Mouse (Mus musculus) heart, postnatal 0 days (tissue): ENCODE data around the gene Col9a3. TPM values are rescaled to one million over a fixed set of nuclear protein-coding genes. Genes with fewer than 3 reads are reported as not detected.
A peak's percentile ranks its signal among the peaks of the same experiment; 100 is the strongest.

Experiments used
- ATAC-seq: fragments of 200-750 bp; cut with Nextera tagmentation; 2 replicates; pipeline ENCODE4 v1.8.0; 2017; ENCODE audit warnings: low read depth, moderate number of reproducible peaks, moderate library complexity; ENCODE audit not compliant: insufficient read depth
- DNase-seq: peaks from one replicate; pipeline ENCODE4 v3.0.0-alpha.2; 2016; ENCODE audit warnings: low spot score
- H3K27ac ChIP-seq: fragments of 300-500 bp; sonication (generic); 2 replicates; pipeline ENCODE4 v1.5.1; 2014; ENCODE audit warnings: low read depth, mild to moderate bottlenecking
- H3K27me3 ChIP-seq: fragments of 300-500 bp; sonication (generic); 2 replicates; pipeline ENCODE4 v1.6.1; 2014; ENCODE audit warnings: low read length, mixed read lengths; ENCODE audit not compliant: control insufficient read depth, insufficient read depth
- H3K36me3 ChIP-seq: fragments of 300-500 bp; sonication (generic); replicated peaks from 2 replicates; pipeline ENCODE4 v1.6.1; 2014; ENCODE audit warnings: low read length, mixed read lengths; ENCODE audit not compliant: control insufficient read depth, insufficient read depth
- H3K4me1 ChIP-seq: fragments of 300-500 bp; sonication (generic); 2 replicates; pipeline ENCODE4 v1.6.1; 2014; ENCODE audit warnings: antibody characterized with exemption; ENCODE audit not compliant: control insufficient read depth, insufficient read depth
- H3K4me2 ChIP-seq: fragments of 300-500 bp; sonication (generic); 2 replicates; pipeline ENCODE4 v1.6.1; 2014; ENCODE audit warnings: low read depth, mild to moderate bottlenecking, low read length, moderate library complexity
- H3K4me3 ChIP-seq: fragments of 300-500 bp; sonication (generic); 2 replicates; pipeline ENCODE4 v1.5.1; 2014; ENCODE audit warnings: low read depth, low read length
- H3K9ac ChIP-seq: fragments of 300-500 bp; sonication (generic); replicated peaks from 2 replicates; pipeline ENCODE4 v1.6.1; 2014; ENCODE audit warnings: low read depth, low read length, mixed read lengths
- H3K9me3 ChIP-seq: fragments of 300-500 bp; sonication (generic); replicated peaks from 2 replicates; pipeline ENCODE4 v1.6.1; 2016; ENCODE audit warnings: low read length; ENCODE audit not compliant: control insufficient read depth
- CTCF ChIP-seq: IDR thresholded peaks from 2 replicates; pipeline ENCODE4 v1.5.1; 2016; ENCODE audit warnings: antibody characterized with exemption, control low read depth, low read depth
- EP300 ChIP-seq: IDR thresholded peaks from 2 replicates; pipeline ENCODE4 v1.6.1; 2016; ENCODE audit warnings: antibody characterized with exemption, low read depth
- WGBS: fragments of 180-500 bp; shearing (Covaris S2); extraction: QIAGEN DNeasy Blood & Tissue Kit; methylation state at CpG from one replicate; pipeline ENCODE4 v1.1.7; 2014; 5-methylcytosine and 5-hydroxymethylcytosine counted together
- polyA plus RNA-seq: library from polyadenylated mRNA; unstranded; fragments of >200 nt; fragmentation: Nextera tagmentation; extraction: Ambion mirVana; gene quantifications from 2 replicates; pipeline ENCODE4 v1.2.1, GENCODE M21; 2015
- total RNA-seq: library from RNA; depleted of rRNA; stranded (reverse); fragments of >200 nt; gene quantifications from 2 replicates; pipeline ENCODE4 v1.2.3, GENCODE M21; 2014; ENCODE audit warnings: low replicate concordance

The Col9a3 gene
- total and polyA plus RNA-seq, 2 experiments from 2014 or later: 0.77 to 1.3 TPM

GRCm38 (mm10) chr2:180589123-180589831 is 8.3 kb upstream of the Col9a3 start, which contains the start of gene Ogfr:
Gene Ogfr (plus strand): TSS chr2:180589245.
- 0% methylated on average over 66 of the region's 67 CpGs for WGBS
- Histone ChIP-seq H3K9ac (peak within 1 kb of the TSS; percentile 92), H3K4me3 (peak within 1 kb of the TSS; percentile 99), H3K4me1 (peaks cover 9% of the 10 kb centered on the region), H3K36me3 (peaks cover 55% of the 10 kb centered on the region), H3K9me3 (no peaks in the 10 kb centered on the region), H3K4me2 (peak within 1 kb of the TSS; percentile 88), H3K27ac (peak within 1 kb of the TSS; percentile 91), H3K27me3 (no peaks in the 10 kb centered on the region)
- DNase-seq: peak; percentile 68
- TF ChIP-seq CTCF (peak; percentile 14; the same call in 1 of the 2 replicates), EP300 (no peak)
- peak; percentile 89 for ATAC-seq

DNA sequence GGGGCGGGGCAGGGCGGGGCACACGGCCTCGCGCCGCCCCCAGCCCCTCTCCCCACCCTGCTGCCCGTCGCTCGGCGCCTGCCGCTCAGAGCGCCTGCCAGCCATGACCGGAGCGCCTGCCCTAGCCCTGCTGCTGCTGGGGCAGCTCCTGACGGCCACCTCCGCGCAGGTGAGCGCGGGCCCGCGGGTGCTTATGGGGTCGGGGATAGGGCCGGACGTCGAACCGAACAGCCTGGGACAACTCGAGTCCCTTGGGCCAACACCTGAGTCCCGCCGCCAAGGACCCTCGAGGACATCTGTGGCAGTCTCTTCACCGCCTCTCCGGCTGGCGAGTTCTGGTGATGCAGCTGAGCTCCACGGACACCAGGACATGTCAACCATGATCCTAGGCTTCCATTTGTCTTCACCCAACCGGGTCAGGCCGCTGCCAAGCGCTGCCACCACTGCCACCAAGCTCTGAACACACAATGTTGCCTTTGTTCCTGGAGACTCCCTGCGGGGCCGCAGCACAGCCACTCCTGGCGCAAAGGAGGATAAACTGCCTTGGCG is 641 bp downstream of the Col9a3 start:
- peaks cover 30% of the 10 kb centered on the region for H3K27me3 ChIP-seq
- TF ChIP-seq CTCF: no peak
- TF ChIP-seq EP300: no peak
- no peak overlapping the region for H3K9ac ChIP-seq
- ATAC-seq (no peak), DNase-seq (no peak)
- no peak overlapping the region for H3K27ac ChIP-seq
- H3K4me3 ChIP-seq: peak overlapping the region; percentile 20
- H3K4me1 ChIP-seq: 0 out of 2 replicates have a peak, but pooled peaks cover 9% of the 10 kb centered on the region
- H3K9me3 ChIP-seq: no peaks in the 10 kb centered on the region
- H3K4me2 ChIP-seq: peak overlapping the region; percentile 51
- 6% methylated on average over 35 of the region's 41 CpGs for WGBS
- H3K36me3 ChIP-seq: peaks cover 23% of the 10 kb centered on the region

GRCm38 (mm10) chr2:180600569-180601021 is 3.0 kb downstream of the Col9a3 start:
- no peak overlapping the region for H3K27ac ChIP-seq
- H3K27me3 ChIP-seq: peaks cover 30% of the 10 kb centered on the region
- 19% methylated on average over 9 of the region's 9 CpGs for WGBS
- peaks cover 2% of the 10 kb centered on the region; the same call in 1 of the 2 replicates for H3K36me3 ChIP-seq
- H3K9ac ChIP-seq: no peak overlapping the region
- H3K4me2 ChIP-seq: no peak overlapping the region
- no peak for ATAC-seq
- 0 out of 2 replicates have a peak, but pooled peaks cover 9% of the 10 kb centered on the region for H3K4me1 ChIP-seq
- H3K4me3 ChIP-seq: no peak overlapping the region
- H3K9me3 ChIP-seq: no peaks in the 10 kb centered on the region
- DNase-seq: no peak
- no peak for TF ChIP-seq EP300
- TF ChIP-seq CTCF: no peak

- no peaks in the 10 kb centered on the region for H3K27me3 ChIP-seq
- H3K36me3 ChIP-seq: no peaks in the 10 kb centered on the region
- DNase-seq (no peak), ATAC-seq (no peak)
- H3K9ac ChIP-seq: no peak overlapping the region
- H3K4me2 ChIP-seq: no peak overlapping the region
- H3K27ac ChIP-seq: no peak overlapping the region
- TF ChIP-seq EP300 (no peak), CTCF (no peak)
- 55% methylated on average over 6 of the region's 6 CpGs for WGBS
- H3K4me3 ChIP-seq: no peak overlapping the region
- H3K4me1 ChIP-seq: 0 out of 2 replicates have a peak, but pooled peaks cover 4% of the 10 kb centered on the region
- no peaks in the 10 kb centered on the region for H3K9me3 ChIP-seq
Measured at GRCm38 (mm10) chr2:180604781-180605180, 7.2 kb downstream of the Col9a3 start.

DNA sequence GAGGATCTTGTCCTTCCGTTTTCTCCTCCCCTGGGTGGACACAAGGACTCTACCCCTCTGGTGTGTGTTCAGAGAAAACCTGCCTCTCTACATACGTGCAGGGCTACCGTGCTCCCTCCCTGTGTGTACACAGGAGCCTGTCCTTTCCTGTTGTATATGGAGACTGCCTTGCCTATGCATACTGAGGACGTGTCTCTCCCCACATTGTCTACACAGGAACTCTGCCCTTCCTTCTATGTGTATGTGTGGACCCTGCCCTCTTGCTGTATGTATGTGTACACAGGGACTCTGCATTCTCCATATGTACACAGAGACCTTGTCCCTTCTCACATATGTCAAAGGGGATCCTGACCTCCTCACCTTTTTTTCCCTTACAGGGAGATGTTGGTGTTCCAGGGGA is 12.7 kb downstream of the Col9a3 start:
- Histone ChIP-seq H3K4me3 (no peak overlapping the region), H3K36me3 (no peaks in the 10 kb centered on the region), H3K4me2 (no peak overlapping the region), H3K27me3 (no peaks in the 10 kb centered on the region), H3K9ac (no peak overlapping the region), H3K9me3 (no peaks in the 10 kb centered on the region), H3K4me1 (no peaks in the 10 kb centered on the region), H3K27ac (no peak overlapping the region)
- TF ChIP-seq CTCF: no peak
- TF ChIP-seq EP300: no peak
- ATAC-seq: no peak
- 60% methylated on average over 4 of the region's 4 CpGs for WGBS
- no peak for DNase-seq
